In the genomic region with DNA sequence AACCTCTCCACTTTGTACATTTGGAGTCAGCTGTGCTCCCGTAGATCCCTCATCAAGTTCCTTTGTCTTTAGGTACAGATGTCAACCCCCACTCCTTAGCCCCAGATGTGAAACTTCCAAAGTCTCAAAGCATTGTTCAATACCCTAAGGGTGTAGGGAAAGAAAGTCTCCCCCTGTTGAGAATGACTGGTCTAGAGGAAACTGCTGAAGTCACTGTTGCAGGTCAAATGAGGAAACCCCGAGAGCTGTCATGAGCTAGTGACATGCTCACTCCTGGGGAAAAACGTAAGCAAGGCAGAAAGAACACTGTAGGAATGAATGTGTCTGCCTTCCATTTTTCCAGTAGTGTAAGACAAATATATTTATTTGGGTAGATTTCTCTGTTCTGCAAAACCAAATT, we compare ENCODE assay signal across 26 mouse cellular contexts.
DNase-seq lines count a peak whose midpoint lies in the region; ATAC-seq and TF ChIP-seq lines count a peak whose summit lies in the region.
"Had no signal": no experiment of that assay in that cellular context is flagged by ENCODE, and none has a peak within 500 bp of the region (broad histone marks: within the 10 kb centered on the region; RNA-seq: fewer than 3 reads in every experiment).

No protein-coding gene starts in this region.

- H3K9ac ChIP-seq in liver, adult 2 months (ENCODE audit: low read depth, low read length), result no peak overlapping the region
- H3K9ac ChIP-seq in liver, embryonic 11.5 days (ENCODE audit: low read depth, low read length), result no peak overlapping the region
- H3K9ac ChIP-seq: embryonic facial prominence, embryonic 13.5 days; forebrain, embryonic 12.5 days; forebrain, embryonic 15.5 days; heart, embryonic 13.5 days; hindbrain, embryonic 14.5 days had no signal

- H3K27ac ChIP-seq in liver, adult 2 months (replicated peaks; ENCODE audit: insufficient read depth, low read depth, low read length), result peak overlapping the region; percentile 78
- no peak overlapping the region for H3K27ac ChIP-seq in liver, embryonic 11.5 days (ENCODE audit: low read depth, low read length)
- H3K27ac ChIP-seq in bone marrow macrophage, adult 2 months (ENCODE audit: insufficient read depth, low read depth, low read length), result peak overlapping the region; percentile 41
- H3K27ac ChIP-seq: embryonic facial prominence, embryonic 13.5 days; forebrain, embryonic 12.5 days; forebrain, embryonic 15.5 days; gastrocnemius, adult 2 months; heart, embryonic 13.5 days; hindbrain, embryonic 14.5 days; hindbrain, postnatal 0 days had no signal

- peak; percentile 68 for DNase-seq in liver, adult 2 months (ENCODE audit: extremely low read depth, low read depth, low spot score)
- no peak for DNase-seq in liver, embryonic 11.5 days (ENCODE audit: low spot score)
- peak; percentile 56 for DNase-seq in adipocyte (ENCODE audit: low spot score)
- DNase-seq in frontal cortex, adult 2 months (ENCODE audit: extremely low spot score in 1 of 2, low spot score in 1 of 2), result no peak
- DNase-seq: adrenal gland, adult 8-10 months; adrenal gland, postnatal 25 days; cerebellum, adult 11 months; cerebellum, adult 2 months; cerebellum, adult 9-11 months; cerebellum, postnatal 25 days; gastrocnemius, adult 2 months; gastrocnemius, postnatal 14 days; heart, postnatal 14 days; heart, postnatal 4 days had no signal

- no peaks in the 10 kb centered on the region for H3K79me2 ChIP-seq in liver, adult 2 months (ENCODE audit: control insufficient read depth, insufficient read depth, low read length)

- 39% methylated on average over 3 of the region's 3 CpGs for WGBS in liver, adult 2 months
- WGBS in liver, embryonic 11.5 days, result 60% methylated on average over 3 of the region's 3 CpGs

- ATAC-seq in liver, embryonic 11.5 days (replicated peaks; ENCODE audit: low FRiP score), result no peak
- peak; percentile 78 for ATAC-seq in megakaryocyte progenitor cell, adult 5-6 weeks (replicated peaks; ENCODE audit: poor library complexity)
- ATAC-seq: CD4-positive, CD25-positive, alpha-beta regulatory T cell, adult 4 months; forebrain, embryonic 15.5 days; hindbrain, postnatal 0 days; inflammation-experienced regulatory T-cells, adult 6 months; intestine, embryonic 16.5 days had no signal

- TF ChIP-seq CTCF in liver, adult 2 months (IDR thresholded peaks at IDR 0.05; ENCODE audit: low read depth, low read length), result no peak
- TF ChIP-seq CTCF in bone marrow macrophage, adult 2 months (IDR thresholded peaks at IDR 0.05; ENCODE audit: low read depth, low read length), result no peak

- no peaks in the 10 kb centered on the region for H3K27me3 ChIP-seq in liver, adult 2 months (ENCODE audit: control insufficient read depth, insufficient read depth, low read length)
- H3K27me3 ChIP-seq in liver, embryonic 11.5 days (replicated peaks; ENCODE audit: control insufficient read depth, insufficient read depth, low read length), result no peaks in the 10 kb centered on the region
- H3K27me3 ChIP-seq: embryonic facial prominence, embryonic 13.5 days; forebrain, embryonic 12.5 days; forebrain, embryonic 15.5 days; heart, embryonic 13.5 days had no signal

- TF ChIP-seq POLR2A in liver, adult 2 months (IDR thresholded peaks at IDR 0.05; ENCODE audit: extremely low read depth, insufficient read depth, low read length), result no peak
- no peak for TF ChIP-seq POLR2A in bone marrow macrophage, adult 2 months (IDR thresholded peaks at IDR 0.05; ENCODE audit: borderline replicate concordance, low read depth, low read length)

- H3K4me1 ChIP-seq in liver, adult 2 months (ENCODE audit: control insufficient read depth, insufficient read depth, low read length), result peaks cover 10% of the 10 kb centered on the region; the same call in 1 of the 2 replicates
- H3K4me1 ChIP-seq in liver, embryonic 11.5 days (replicated peaks; ENCODE audit: control insufficient read depth, insufficient read depth, low read length), result no peaks in the 10 kb centered on the region
- H3K4me1 ChIP-seq in bone marrow macrophage, adult 2 months (ENCODE audit: control insufficient read depth, insufficient read depth, low read length), result peaks cover 24% of the 10 kb centered on the region
- H3K4me1 ChIP-seq: embryonic facial prominence, embryonic 13.5 days; forebrain, embryonic 12.5 days; forebrain, embryonic 15.5 days had no signal

- no peak overlapping the region for H3K4me3 ChIP-seq in liver, adult 2 months (ENCODE audit: insufficient read depth, low read depth, low read length)
- no peak overlapping the region for H3K4me3 ChIP-seq in liver, embryonic 11.5 days (ENCODE audit: low read depth, low read length)
- H3K4me3 ChIP-seq in bone marrow macrophage, adult 2 months (ENCODE audit: insufficient read depth, low read length), result no peak overlapping the region
- H3K4me3 ChIP-seq: embryonic facial prominence, embryonic 13.5 days; erythroblast, embryonic 14.5 days; forebrain, embryonic 12.5 days; forebrain, embryonic 15.5 days; gastrocnemius, adult 2 months; heart, embryonic 13.5 days had no signal

- no peak overlapping the region for H3K4me2 ChIP-seq in liver, embryonic 11.5 days
- H3K4me2 ChIP-seq: embryonic facial prominence, embryonic 13.5 days; forebrain, embryonic 12.5 days; forebrain, embryonic 15.5 days; heart, embryonic 13.5 days; hindbrain, embryonic 14.5 days had no signal

- H3K9me3 ChIP-seq in liver, embryonic 11.5 days (ENCODE audit: control insufficient read depth, low read length), result no peaks in the 10 kb centered on the region
- H3K9me3 ChIP-seq: embryonic facial prominence, embryonic 13.5 days; forebrain, embryonic 12.5 days; forebrain, embryonic 15.5 days; heart, embryonic 13.5 days had no signal

- H3K36me3 ChIP-seq in liver, adult 2 months (ENCODE audit: control insufficient read depth, insufficient read depth, low read length), result no peaks in the 10 kb centered on the region
- H3K36me3 ChIP-seq in liver, embryonic 11.5 days (ENCODE audit: control insufficient read depth, insufficient read depth, low read length), result no peaks in the 10 kb centered on the region
- H3K36me3 ChIP-seq: embryonic facial prominence, embryonic 13.5 days; forebrain, embryonic 12.5 days; forebrain, embryonic 15.5 days; heart, embryonic 13.5 days had no signal

Comparison
In these comparisons a context has a peak if more than half of its experiments do, and no peak if none do; other contexts are left out.
1. DNase-seq: peak in liver, adult 2 months (single experiment) and adipocyte (single experiment); none in liver, embryonic 11.5 days (single experiment) and frontal cortex, adult 2 months (0 of 2).